Mouse (Mus musculus) kidney, embryonic 15.5 days (tissue): Measurements from ENCODE around the gene Sox6. TPM values are rescaled to one million over a fixed set of nuclear protein-coding genes. Genes with fewer than 3 reads are reported as not detected.

Experiments used
- ATAC-seq: fragments of 200-750 bp; cut with Nextera tagmentation; replicated peaks from 2 replicates; pipeline ENCODE4 v1.8.0; 2017; ENCODE audit warnings: moderate TSS enrichment; ENCODE audit not compliant: low FRiP score
- H3K27ac ChIP-seq: fragments of 300-500 bp; sonication (generic); 2 replicates; pipeline ENCODE4 v1.5.1; 2015; ENCODE audit warnings: mild to moderate bottlenecking, inconsistent platforms
- H3K27me3 ChIP-seq: fragments of 300-500 bp; sonication (generic); 2 replicates; pipeline ENCODE4 v1.6.1; 2015; ENCODE audit warnings: inconsistent platforms
- H3K36me3 ChIP-seq: fragments of 300-500 bp; sonication (generic); 2 replicates; pipeline ENCODE4 v1.6.1; 2015; ENCODE audit warnings: inconsistent platforms
- H3K4me1 ChIP-seq: fragments of 300-500 bp; sonication (generic); 2 replicates; pipeline ENCODE4 v1.6.1; 2015; ENCODE audit warnings: inconsistent platforms
- H3K4me2 ChIP-seq: fragments of 300-500 bp; sonication (generic); 2 replicates; pipeline ENCODE4 v1.6.1; 2015; ENCODE audit warnings: moderate library complexity, mild to moderate bottlenecking, inconsistent platforms
- H3K4me3 ChIP-seq: fragments of 300-500 bp; sonication (generic); replicated peaks from 2 replicates; pipeline ENCODE4 v1.5.1; 2015; ENCODE audit warnings: mild to moderate bottlenecking, inconsistent platforms
- H3K9ac ChIP-seq: fragments of 300-500 bp; sonication (generic); 2 replicates; pipeline ENCODE4 v1.6.1; 2015; ENCODE audit warnings: mild to moderate bottlenecking, inconsistent platforms
- H3K9me3 ChIP-seq: fragments of 300-500 bp; sonication (generic); replicated peaks from 2 replicates; pipeline ENCODE4 v1.6.1; 2016; ENCODE audit warnings: inconsistent platforms
- WGBS: fragments of 180-500 bp; shearing (Covaris S2); methylation state at CpG from one replicate; pipeline ENCODE4 v1.1.7; 2015; ENCODE audit warnings: mixed read lengths; 5-methylcytosine and 5-hydroxymethylcytosine counted together
- polyA plus RNA-seq: library from polyadenylated mRNA; unstranded; fragments of >200 nt; fragmentation: Nextera tagmentation; extraction: Ambion mirVana; gene quantifications from 2 replicates; pipeline ENCODE4 v1.2.1, GENCODE M21; 2015

The Sox6 gene
- polyA plus RNA-seq, 1 experiment from 2014 or later: 20.2 TPM

DNA sequence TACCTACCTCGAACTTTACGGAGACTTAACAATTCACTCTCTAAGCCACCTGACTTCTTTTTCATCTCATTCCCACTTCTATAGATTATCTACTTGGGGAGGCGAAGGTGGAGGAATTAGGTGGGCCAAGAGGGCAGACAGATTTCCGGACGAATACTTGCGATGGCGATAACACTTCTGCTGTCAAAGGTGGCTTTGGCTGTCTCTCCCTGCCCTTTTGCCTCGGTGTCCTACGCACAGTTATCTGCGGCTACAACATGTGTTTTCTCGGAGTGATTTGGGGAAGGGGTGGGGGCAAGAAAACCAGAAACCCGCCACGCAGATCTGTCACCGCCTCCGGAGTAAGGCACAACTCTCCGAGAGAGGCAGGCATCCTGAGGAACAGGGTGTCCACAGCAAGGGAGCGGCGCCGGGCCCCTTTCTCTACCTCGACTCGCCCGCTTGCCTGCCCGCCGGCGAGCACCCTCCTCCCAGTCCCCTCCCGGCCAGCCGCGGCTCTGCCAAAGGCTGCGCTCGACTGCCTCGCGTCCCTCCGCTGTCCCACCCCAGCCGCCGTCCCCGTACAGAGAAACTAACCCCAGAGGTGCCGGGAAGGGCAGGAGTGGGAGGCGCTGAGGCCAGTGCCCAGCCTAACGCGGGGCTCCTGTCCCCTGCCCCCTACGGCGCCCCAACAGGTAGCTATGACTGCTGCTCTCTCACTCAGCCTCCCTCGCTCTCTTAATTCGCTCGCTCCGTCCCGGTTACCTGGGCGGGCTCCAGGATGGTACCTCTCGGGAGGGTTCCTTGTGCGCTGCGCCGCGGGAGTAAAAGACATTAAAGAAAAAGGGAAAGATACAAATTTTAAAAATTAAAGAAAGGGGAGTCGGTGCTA lies 5.0 kb downstream of the Sox6 start:
- H3K4me2 ChIP-seq: peak overlapping the region; percentile 98
- H3K9me3 ChIP-seq: no peaks in the 10 kb centered on the region
- H3K9ac ChIP-seq: peak overlapping the region; percentile 48
- H3K4me3 ChIP-seq: peak overlapping the region; percentile 60
- ATAC-seq: peak; percentile 65
- under 1% methylated on average over 54 of the region's 54 CpGs for WGBS
- H3K4me1 ChIP-seq: peaks cover 51% of the 10 kb centered on the region
- H3K27me3 ChIP-seq: peaks cover 75% of the 10 kb centered on the region
- H3K27ac ChIP-seq: peak overlapping the region; percentile 74
- H3K36me3 ChIP-seq: no peaks in the 10 kb centered on the region

DNA sequence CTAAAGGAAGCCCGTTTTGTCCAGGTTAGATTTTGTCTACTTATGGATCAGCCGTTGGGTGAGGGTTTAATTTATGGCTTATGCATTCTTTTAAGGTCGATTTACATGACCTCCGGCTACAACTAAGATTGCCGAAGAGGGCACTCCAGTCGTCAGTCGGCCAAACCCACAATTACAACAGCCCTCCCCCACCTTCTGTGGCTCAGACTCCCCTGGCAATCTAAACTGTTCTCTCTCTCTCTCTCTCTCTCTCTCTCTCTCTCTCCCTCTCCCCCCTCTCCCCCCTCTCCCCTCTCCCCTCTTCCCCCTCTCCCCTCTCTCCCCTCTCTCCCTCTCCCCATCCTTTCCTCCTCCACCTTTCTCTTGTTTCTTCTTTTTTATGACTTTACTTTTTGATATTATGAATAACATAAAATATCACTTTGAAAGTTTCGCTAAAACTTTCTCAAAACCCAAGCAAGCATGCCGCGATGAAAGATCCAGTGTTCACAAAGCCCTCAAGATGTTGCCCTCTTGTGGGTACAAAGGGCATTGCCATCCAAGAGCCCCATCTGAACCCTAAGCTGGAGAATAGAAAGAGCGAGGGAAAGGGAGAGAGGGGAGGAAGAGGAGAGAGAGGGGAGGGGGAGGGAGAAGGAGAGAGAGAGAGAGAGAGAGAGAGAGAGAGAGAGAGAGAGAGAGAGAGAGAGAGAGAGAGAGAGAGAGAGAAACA lies 5.8 kb downstream of the Sox6 start:
- H3K27me3 ChIP-seq: peaks cover 66% of the 10 kb centered on the region
- peak overlapping the region; percentile 70 for H3K27ac ChIP-seq
- WGBS: 1% methylated on average over 11 of the region's 11 CpGs
- no peaks in the 10 kb centered on the region for H3K36me3 ChIP-seq
- H3K9me3 ChIP-seq: no peaks in the 10 kb centered on the region
- peak; percentile 38; the same call in 1 of the 2 replicates for ATAC-seq
- peak overlapping the region; percentile 56 for H3K9ac ChIP-seq
- H3K4me2 ChIP-seq: peak overlapping the region; percentile 98
- H3K4me3 ChIP-seq: peak overlapping the region; percentile 60
- H3K4me1 ChIP-seq: peaks cover 42% of the 10 kb centered on the region

DNA sequence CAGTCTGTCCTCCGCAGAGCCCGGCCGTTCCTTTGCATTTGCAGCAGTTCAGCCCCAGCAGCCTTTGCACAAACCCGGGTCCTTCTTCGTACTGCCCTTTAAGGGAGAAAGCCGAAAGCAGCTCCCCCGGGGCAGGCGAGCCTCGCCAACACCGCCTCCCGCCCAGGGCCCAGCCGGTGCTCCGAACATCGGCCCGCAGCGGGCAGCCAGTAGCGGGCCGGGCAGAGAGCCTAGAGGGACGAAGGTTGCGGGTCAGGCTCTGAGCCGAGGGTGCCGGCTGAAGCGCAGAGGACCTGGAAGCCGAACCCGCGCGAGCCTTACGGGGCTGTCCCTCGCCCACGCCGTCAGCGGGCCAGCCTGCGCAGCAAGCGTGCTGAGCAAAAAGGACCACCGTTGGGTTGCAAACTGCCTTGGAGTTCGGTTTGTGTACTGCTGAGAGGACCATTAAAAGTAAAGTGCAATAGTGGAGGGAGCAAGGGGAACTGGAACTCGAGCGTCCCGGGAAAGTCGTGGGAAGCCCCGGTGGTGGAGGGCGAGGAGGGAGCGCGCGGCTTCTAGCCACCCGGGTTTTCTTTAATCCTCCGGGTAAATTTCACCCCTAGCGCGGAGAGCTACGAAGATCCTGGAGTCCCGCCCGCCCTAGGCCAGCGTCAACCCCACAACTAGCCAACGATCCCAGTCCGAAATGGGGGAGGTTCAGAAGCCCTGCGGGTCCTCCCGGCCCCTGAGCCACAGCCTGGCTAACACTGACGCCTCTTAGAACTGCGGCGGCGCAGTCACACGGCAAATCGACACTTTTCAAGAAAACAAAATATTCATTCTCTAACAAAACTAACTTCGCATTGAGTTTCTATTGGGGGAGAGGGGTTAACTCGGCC lies 6.6 kb downstream of the Sox6 start:
- ATAC-seq: peak; percentile 52
- Histone ChIP-seq H3K4me3 (peak overlapping the region; percentile 60), H3K36me3 (no peaks in the 10 kb centered on the region), H3K9me3 (no peaks in the 10 kb centered on the region), H3K27me3 (peaks cover 61% of the 10 kb centered on the region), H3K4me1 (peaks cover 38% of the 10 kb centered on the region), H3K27ac (peak overlapping the region; percentile 70), H3K4me2 (peak overlapping the region; percentile 98), H3K9ac (peak overlapping the region; percentile 56)
- under 1% methylated on average over 65 of the region's 65 CpGs for WGBS

DNA sequence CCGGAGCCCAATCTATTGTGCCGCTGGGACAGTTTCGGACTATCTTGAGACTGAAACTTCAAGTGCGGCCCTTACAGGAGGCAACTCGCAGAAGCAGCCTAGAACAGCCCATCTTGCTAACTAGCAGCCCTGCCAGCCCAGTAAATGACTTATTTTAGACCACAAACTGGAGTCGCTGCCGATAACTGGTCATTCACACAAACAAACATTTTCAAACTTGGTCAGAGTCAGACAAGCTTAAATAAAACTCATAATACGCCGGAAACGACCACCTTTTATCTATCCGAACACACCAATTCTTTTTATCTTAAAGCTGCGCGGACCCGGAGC lies 7.2 kb downstream of the Sox6 start:
- no peaks in the 10 kb centered on the region for H3K36me3 ChIP-seq
- H3K4me2 ChIP-seq: peak overlapping the region; percentile 98
- peaks cover 38% of the 10 kb centered on the region for H3K4me1 ChIP-seq

DNA sequence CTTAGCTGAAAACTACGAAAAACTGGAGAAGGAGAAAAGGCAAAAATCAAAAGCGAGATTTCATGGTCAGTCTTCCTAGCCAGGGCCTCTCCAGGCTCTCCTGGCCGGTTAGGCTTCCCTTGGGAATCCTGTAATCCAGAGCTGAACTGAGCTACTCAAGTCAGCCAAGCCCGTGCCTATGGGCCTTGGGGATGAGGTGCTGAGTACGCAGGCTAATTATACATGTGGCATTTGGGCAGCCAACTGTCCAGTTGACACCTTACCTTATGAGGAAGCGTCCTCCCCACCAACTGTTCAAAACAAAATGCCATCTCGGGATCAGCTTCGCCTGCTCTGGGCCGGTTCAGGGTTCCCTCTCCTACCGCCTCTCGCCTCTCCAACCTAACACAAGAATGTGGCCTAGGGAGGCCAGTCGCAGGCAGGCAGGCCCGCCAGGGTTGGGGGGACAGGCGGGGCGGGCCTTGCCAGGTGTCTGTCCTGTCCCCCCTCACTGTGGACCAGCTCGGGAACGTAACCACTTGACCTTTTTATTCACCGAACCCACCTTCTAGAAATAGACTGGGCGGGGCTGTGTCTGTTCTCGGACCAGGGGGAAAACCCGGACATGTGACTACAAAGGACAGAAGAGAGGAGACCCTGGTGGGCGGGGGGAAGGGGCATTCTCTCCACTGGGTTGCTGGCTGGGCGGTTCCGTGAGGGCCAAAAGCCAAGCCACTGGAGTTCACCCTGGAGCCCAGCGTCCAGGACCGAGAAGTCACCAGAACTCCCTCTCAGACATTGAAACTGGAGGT lies 7.8 kb downstream of the Sox6 start:
- Histone ChIP-seq H3K27me3 (peaks cover 56% of the 10 kb centered on the region), H3K9me3 (no peaks in the 10 kb centered on the region), H3K4me3 (peak overlapping the region; percentile 60), H3K4me1 (peaks cover 38% of the 10 kb centered on the region), H3K36me3 (no peaks in the 10 kb centered on the region), H3K4me2 (peak overlapping the region; percentile 98), H3K9ac (peak overlapping the region; percentile 56), H3K27ac (no peak overlapping the region)
- ATAC-seq: peak; percentile 24
- WGBS: 16% methylated on average over 26 of the region's 26 CpGs

More for the DNA sequence above, 7.2 kb downstream of the Sox6 start:
- no peak for ATAC-seq
- peak overlapping the region; percentile 56 for H3K9ac ChIP-seq
- H3K4me3 ChIP-seq: peak overlapping the region; percentile 60
- H3K9me3 ChIP-seq: no peaks in the 10 kb centered on the region
- peaks cover 57% of the 10 kb centered on the region for H3K27me3 ChIP-seq
- WGBS: under 1% methylated on average over 14 of the region's 14 CpGs
- peak overlapping the region; percentile 70; the same call in 1 of the 2 replicates for H3K27ac ChIP-seq

DNA sequence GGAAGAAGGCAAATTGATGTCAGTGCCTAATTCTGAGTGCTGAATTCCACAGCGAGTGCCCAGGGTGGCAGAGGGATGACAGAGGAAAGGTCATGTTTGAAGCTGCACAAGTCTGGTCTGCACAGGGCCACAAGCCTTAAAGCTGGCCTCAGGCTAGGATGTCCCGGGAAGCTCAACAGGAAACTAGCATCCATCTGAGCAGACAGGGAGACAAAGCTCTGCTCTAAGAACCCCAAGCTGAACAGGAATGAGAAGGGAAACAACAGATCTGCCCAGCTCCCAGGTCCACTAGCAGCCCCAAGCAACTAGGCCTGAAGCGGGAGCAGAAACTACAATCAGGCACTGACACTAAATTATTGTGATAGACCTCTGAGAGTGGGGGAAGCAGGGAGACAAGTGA lies 8.6 kb downstream of the Sox6 start:
- WGBS: 55% methylated on average over 3 of the region's 3 CpGs
- Histone ChIP-seq H3K36me3 (no peaks in the 10 kb centered on the region), H3K4me1 (peaks cover 38% of the 10 kb centered on the region), H3K9me3 (no peaks in the 10 kb centered on the region), H3K27ac (no peak overlapping the region), H3K27me3 (peaks cover 49% of the 10 kb centered on the region), H3K9ac (no peak overlapping the region), H3K4me2 (peak overlapping the region; percentile 98), H3K4me3 (no peak overlapping the region)
- no peak for ATAC-seq

DNA sequence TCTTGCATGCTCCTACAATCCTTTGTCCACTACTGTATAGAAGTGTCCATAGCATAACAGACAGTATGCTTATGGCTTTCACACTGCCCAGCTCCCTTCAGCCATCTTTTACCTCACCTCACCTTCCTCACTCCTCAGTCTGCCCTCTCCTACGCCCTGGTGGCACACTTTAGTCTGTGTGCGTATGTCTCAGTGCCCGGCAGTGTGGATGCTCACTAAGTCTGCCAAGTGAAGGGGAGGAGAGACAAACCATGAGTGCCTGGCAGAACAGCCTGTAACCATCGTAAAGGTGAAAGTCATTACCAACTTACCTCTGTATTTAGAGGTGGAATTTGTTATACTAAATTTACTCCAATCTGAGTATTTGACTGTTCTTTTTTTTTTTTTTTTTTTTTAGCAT lies 35.9 kb downstream of the Sox6 start:
- Histone ChIP-seq H3K36me3 (no peaks in the 10 kb centered on the region), H3K4me1 (no peaks in the 10 kb centered on the region), H3K9ac (no peak overlapping the region), H3K4me3 (no peak overlapping the region), H3K27ac (no peak overlapping the region), H3K9me3 (no peaks in the 10 kb centered on the region), H3K27me3 (no peaks in the 10 kb centered on the region), H3K4me2 (no peak overlapping the region)
- 90% methylated on average over 4 of the region's 4 CpGs for WGBS
- no peak for ATAC-seq

DNA sequence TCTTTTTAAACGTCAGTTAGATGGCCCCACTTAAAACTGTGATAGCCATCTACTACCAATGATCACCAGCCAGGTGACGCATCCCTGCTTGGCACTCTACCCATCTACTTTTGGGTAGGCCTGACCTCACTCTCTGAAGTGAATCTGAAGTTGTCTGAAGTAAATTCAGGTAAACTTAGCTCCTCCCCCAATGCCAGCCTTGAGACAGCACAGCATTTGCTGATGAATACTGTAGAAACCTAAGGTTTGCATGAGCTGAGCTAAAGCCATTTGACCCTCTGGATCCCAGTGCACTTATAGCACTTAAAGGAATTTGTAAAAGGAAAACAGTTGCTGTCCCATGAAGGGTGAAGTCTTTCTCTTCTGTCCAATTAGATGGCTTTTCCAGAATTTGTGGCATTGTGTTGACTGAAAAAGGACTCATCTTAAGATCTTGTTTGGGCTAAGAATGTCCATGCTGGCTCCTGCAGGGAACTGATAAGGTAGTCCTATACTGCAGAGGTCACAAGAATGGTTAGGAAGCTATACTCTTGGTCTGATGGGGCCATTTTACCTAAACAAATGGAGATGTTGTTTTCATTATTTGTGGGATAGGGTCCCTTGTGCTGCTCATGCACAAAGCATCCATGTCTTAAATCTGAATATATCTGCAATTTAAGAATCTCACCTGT lies 50.4 kb downstream of the Sox6 start:
- Histone ChIP-seq H3K27me3 (no peaks in the 10 kb centered on the region), H3K36me3 (no peaks in the 10 kb centered on the region), H3K4me2 (no peak overlapping the region), H3K9ac (no peak overlapping the region), H3K4me1 (no peaks in the 10 kb centered on the region), H3K4me3 (no peak overlapping the region), H3K9me3 (no peaks in the 10 kb centered on the region), H3K27ac (no peak overlapping the region)
- WGBS: 82% methylated on average over 2 of the region's 2 CpGs
- ATAC-seq: no peak

- Histone ChIP-seq H3K27ac (no peak overlapping the region), H3K9ac (no peak overlapping the region), H3K36me3 (no peaks in the 10 kb centered on the region), H3K9me3 (no peaks in the 10 kb centered on the region), H3K4me2 (no peak overlapping the region), H3K27me3 (no peaks in the 10 kb centered on the region), H3K4me3 (no peak overlapping the region), H3K4me1 (no peaks in the 10 kb centered on the region)
- no peak for ATAC-seq
- 82% methylated on average over 6 of the region's 6 CpGs for WGBS
Observed at GRCm38 (mm10) chr7:115985716-115986115, 52.9 kb downstream of the Sox6 start.

- Histone ChIP-seq H3K36me3 (no peaks in the 10 kb centered on the region), H3K4me2 (no peak overlapping the region), H3K9me3 (no peaks in the 10 kb centered on the region), H3K27me3 (no peaks in the 10 kb centered on the region), H3K9ac (no peak overlapping the region), H3K4me3 (no peak overlapping the region), H3K27ac (no peak overlapping the region), H3K4me1 (no peaks in the 10 kb centered on the region)
- 91% methylated on average over 3 of the region's 3 CpGs for WGBS
- no peak for ATAC-seq
Observed at GRCm38 (mm10) chr7:115984076-115984475, 54.5 kb downstream of the Sox6 start.
